Mouse (Mus musculus) liver, embryonic 14.5 days (tissue): ENCODE data around the gene Rrn3. TPM values are rescaled to one million over a fixed set of nuclear protein-coding genes. Genes with fewer than 3 reads are reported as not detected.

Source experiments
- ATAC-seq: fragments of 200-750 bp; cut with Nextera tagmentation; 2 replicates; pipeline ENCODE4 v1.8.0; 2017; ENCODE audit warnings: moderate number of reproducible peaks, mild to moderate bottlenecking, moderate library complexity; ENCODE audit not compliant: insufficient read depth
- DNase-seq, 3 experiments: peaks; one replicate each; pipeline ENCODE4 v3.0.0-alpha.2; 2012 to 2013; ENCODE audit warnings: low read depth in 3 of 3, low spot score in 3 of 3
- H3K27ac ChIP-seq: fragments of 300-500 bp; sonication (generic); 2 replicates; pipeline ENCODE4 v1.5.1; 2014; ENCODE audit warnings: moderate library complexity, mild to moderate bottlenecking, control low read depth, inconsistent platforms
- H3K27me3 ChIP-seq: fragments of 300-500 bp; sonication (generic); 2 replicates; pipeline ENCODE4 v1.6.1; 2014; ENCODE audit warnings: mild to moderate bottlenecking, low read length, moderate library complexity; ENCODE audit not compliant: control insufficient read depth, insufficient read depth
- H3K36me3 ChIP-seq: fragments of 300-500 bp; sonication (generic); replicated peaks from 2 replicates; pipeline ENCODE4 v1.6.1; 2014; ENCODE audit warnings: low read depth; ENCODE audit not compliant: control insufficient read depth, insufficient read depth
- H3K4me1 ChIP-seq, 2 experiments: fragments of 200-500 bp in 1 of 2; fragments of 300-500 bp in 1 of 2; sonication (generic) in 1 of 2; replicated peaks; 2 replicates each; pipeline ENCODE4 v1.6.1; 2012 to 2014; ENCODE audit warnings: antibody characterized with exemption in 1 of 2, inconsistent platforms in 1 of 2, low read length in 1 of 2; ENCODE audit not compliant: control insufficient read depth in 2 of 2, insufficient read depth in 2 of 2
- H3K4me2 ChIP-seq: fragments of 300-500 bp; sonication (generic); 2 replicates; pipeline ENCODE4 v1.6.1; 2014; ENCODE audit warnings: low read depth, mild to moderate bottlenecking, control low read depth, moderate library complexity
- H3K4me3 ChIP-seq, 2 experiments: fragments of 200-500 bp in 1 of 2; fragments of 300-500 bp in 1 of 2; sonication (generic) in 1 of 2; 2 replicates each; pipeline ENCODE4 v1.5.1; 2012 to 2014; ENCODE audit warnings: low read depth in 2 of 2, low read length in 2 of 2, mild to moderate bottlenecking in 2 of 2, control low read depth in 1 of 2, inconsistent platforms in 1 of 2, moderate library complexity in 1 of 2; ENCODE audit not compliant: insufficient read depth in 1 of 2
- H3K9ac ChIP-seq: fragments of 300-500 bp; sonication (generic); replicated peaks from 2 replicates; pipeline ENCODE4 v1.6.1; 2014; ENCODE audit warnings: mild to moderate bottlenecking, control low read depth, moderate library complexity
- H3K9me3 ChIP-seq: fragments of 300-500 bp; sonication (generic); 2 replicates; pipeline ENCODE4 v1.6.1; 2016; ENCODE audit warnings: low read length, mixed read lengths; ENCODE audit not compliant: control insufficient read depth
- CTCF ChIP-seq: IDR thresholded peaks from 2 replicates; pipeline ENCODE4 v1.5.1; 2016; ENCODE audit warnings: antibody characterized with exemption, low read depth, control low read depth
- EP300 ChIP-seq: IDR thresholded peaks from 2 replicates; pipeline ENCODE4 v1.6.1; 2016; ENCODE audit warnings: antibody characterized with exemption, low read depth
- WGBS: fragments of 180-500 bp; shearing (Covaris S2); extraction: QIAGEN DNeasy Blood & Tissue Kit; methylation state at CpG from one replicate; pipeline ENCODE4 v1.1.7; 2014; ENCODE audit not compliant: insufficient replicate concordance; 5-methylcytosine and 5-hydroxymethylcytosine counted together
- polyA plus RNA-seq, 2 experiments: library from polyadenylated mRNA; depleted of rRNA in 1 of 2; stranded (reverse) in 1 of 2; unstranded in 1 of 2; fragments of >200 nt; fragmentation: Nextera tagmentation in 1 of 2; extraction: Ambion mirVana in 1 of 2; gene quantifications; 2 replicates each; pipeline versions ENCODE4 v1.2.1 to v1.2.3; 2012 to 2014

The Rrn3 gene
- polyA plus RNA-seq, 2 experiments: 7.2 to 15.3 TPM

- 74% methylated on average over 5 of the region's 5 CpGs for WGBS
These were observed 24.2 kb downstream of the Rrn3 start for GRCm38 (mm10) chr16:13804666-13805065.

GRCm38 (mm10) chr16:13807616-13808015 is 27.1 kb downstream of the Rrn3 start:
- H3K27ac ChIP-seq: no peak overlapping the region
- no peak for DNase-seq
- H3K4me2 ChIP-seq: no peak overlapping the region
- no peak overlapping the region for H3K4me3 ChIP-seq
- no peaks in the 10 kb centered on the region for H3K27me3 ChIP-seq
- no peak overlapping the region for H3K9ac ChIP-seq
- WGBS: 82% methylated on average over 4 of the region's 4 CpGs
- ATAC-seq: no peak
- H3K4me1 ChIP-seq: no peaks in the 10 kb centered on the region
- no peaks in the 10 kb centered on the region for H3K9me3 ChIP-seq
- TF ChIP-seq EP300 (no peak), CTCF (no peak)
- peaks cover 41% of the 10 kb centered on the region for H3K36me3 ChIP-seq

More at GRCm38 (mm10) chr16:13804666-13805065, 24.2 kb downstream of the Rrn3 start:
- Histone ChIP-seq H3K4me1 (no peaks in the 10 kb centered on the region), H3K9me3 (no peaks in the 10 kb centered on the region), H3K27me3 (no peaks in the 10 kb centered on the region), H3K9ac (no peak overlapping the region), H3K4me2 (no peak overlapping the region), H3K36me3 (peaks cover 34% of the 10 kb centered on the region), H3K27ac (no peak overlapping the region), H3K4me3 (no peak overlapping the region)
- TF ChIP-seq EP300 (no peak), CTCF (0 out of 2 replicates have a peak, but pooled peaks have one; percentile 5)
- ATAC-seq (no peak), DNase-seq (no peak)

DNA sequence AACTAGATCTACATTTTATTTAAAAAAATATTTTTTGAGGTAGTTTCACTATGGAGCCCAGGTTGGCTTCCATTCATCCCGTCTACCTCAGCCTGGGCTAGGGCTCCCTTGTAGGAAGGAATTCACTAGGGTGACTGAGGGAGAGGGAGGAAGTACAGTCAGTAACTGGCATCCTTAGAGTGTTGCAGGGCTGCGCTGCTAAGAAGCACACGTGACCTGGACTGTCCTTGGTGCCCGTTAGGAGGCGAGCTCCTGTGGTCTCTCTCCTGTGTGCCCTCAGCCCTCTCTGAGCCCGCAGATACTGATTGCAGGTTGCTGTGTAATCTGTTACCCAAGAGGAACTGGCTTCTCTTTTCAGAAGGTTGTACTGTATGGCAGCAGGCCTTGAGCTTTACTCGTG is 27.9 kb downstream of the Rrn3 start:
- Histone ChIP-seq H3K36me3 (peaks cover 45% of the 10 kb centered on the region), H3K27ac (no peak overlapping the region), H3K27me3 (no peaks in the 10 kb centered on the region), H3K4me1 (no peaks in the 10 kb centered on the region), H3K9me3 (no peaks in the 10 kb centered on the region), H3K4me3 (no peak overlapping the region), H3K9ac (no peak overlapping the region), H3K4me2 (no peak overlapping the region)
- no peak for ATAC-seq
- DNase-seq: no peak
- TF ChIP-seq CTCF (no peak), EP300 (no peak)
- WGBS: 83% methylated on average over 7 of the region's 7 CpGs

GRCm38 (mm10) chr16:13812152-13812551 is 31.6 kb downstream of the Rrn3 start:
- Histone ChIP-seq H3K27ac (no peak overlapping the region), H3K4me3 (no peak overlapping the region), H3K4me2 (no peak overlapping the region), H3K36me3 (peaks cover 41% of the 10 kb centered on the region), H3K4me1 (no peaks in the 10 kb centered on the region), H3K9ac (no peak overlapping the region), H3K9me3 (no peaks in the 10 kb centered on the region), H3K27me3 (no peaks in the 10 kb centered on the region)
- DNase-seq: no peak
- ATAC-seq: no peak
- 79% methylated on average over 6 of the region's 6 CpGs for WGBS
- no peak for TF ChIP-seq EP300
- 0 out of 2 replicates have a peak, but pooled peaks have one; percentile 16 for TF ChIP-seq CTCF

- Histone ChIP-seq H3K4me2 (no peak overlapping the region), H3K9ac (no peak overlapping the region), H3K9me3 (no peaks in the 10 kb centered on the region), H3K27ac (no peak overlapping the region), H3K36me3 (peaks cover 41% of the 10 kb centered on the region), H3K4me1 (peaks cover 0 to 2% of the 10 kb centered on the region in 2 experiments; a peak in 1 of 4 replicates), H3K4me3 (no peak overlapping the region), H3K27me3 (no peaks in the 10 kb centered on the region)
- WGBS: 73% methylated on average over 3 of the region's 3 CpGs
- TF ChIP-seq EP300 (no peak), CTCF (no peak)
- ATAC-seq (no peak), DNase-seq (no peak)
These were observed 32.7 kb downstream of the Rrn3 start for GRCm38 (mm10) chr16:13813200-13813599.
